Mouse (Mus musculus) liver, postnatal 0 days (tissue): ENCODE results near the gene 1500015O10Rik. TPM values are rescaled to one million over a fixed set of nuclear protein-coding genes. Genes with fewer than 3 reads are reported as not detected.

Experiments
- ATAC-seq: fragments of 200-750 bp; cut with Nextera tagmentation; 2 replicates; pipeline ENCODE4 v1.8.0; 2017; ENCODE audit warnings: mild to moderate bottlenecking, moderate library complexity
- DNase-seq: peaks from one replicate; pipeline ENCODE4 v3.0.0-alpha.2; 2016
- H3K27ac ChIP-seq: fragments of 300-500 bp; sonication (generic); 2 replicates; pipeline ENCODE4 v1.5.1; 2014; ENCODE audit warnings: antibody characterized with exemption, moderate library complexity, mild to moderate bottlenecking, low read depth
- H3K27me3 ChIP-seq: fragments of 300-500 bp; sonication (generic); 2 replicates; pipeline ENCODE4 v1.6.1; 2014; ENCODE audit warnings: low read length, control low read depth, mixed read lengths; ENCODE audit not compliant: insufficient read depth
- H3K36me3 ChIP-seq: fragments of 300-500 bp; sonication (generic); replicated peaks from 2 replicates; pipeline ENCODE4 v1.6.1; 2014; ENCODE audit warnings: mild to moderate bottlenecking, control low read depth, low read length, moderate library complexity, mixed read lengths; ENCODE audit not compliant: insufficient read depth
- H3K4me1 ChIP-seq: fragments of 300-500 bp; sonication (generic); 2 replicates; pipeline ENCODE4 v1.6.1; 2014; ENCODE audit warnings: antibody characterized with exemption, mild to moderate bottlenecking, control low read depth; ENCODE audit not compliant: insufficient read depth
- H3K4me2 ChIP-seq: fragments of 300-500 bp; sonication (generic); 2 replicates; pipeline ENCODE4 v1.6.1; 2014; ENCODE audit warnings: low read depth, mild to moderate bottlenecking, low read length, moderate library complexity, mixed read lengths
- H3K4me3 ChIP-seq: fragments of 300-500 bp; sonication (generic); 2 replicates; pipeline ENCODE4 v1.5.1; 2014; ENCODE audit warnings: low read depth, low read length
- H3K9ac ChIP-seq: fragments of 300-500 bp; sonication (generic); replicated peaks from 2 replicates; pipeline ENCODE4 v1.6.1; 2014; ENCODE audit warnings: mild to moderate bottlenecking, moderate library complexity
- H3K9me3 ChIP-seq: fragments of 300-500 bp; sonication (generic); 2 replicates; pipeline ENCODE4 v1.6.1; 2016; ENCODE audit warnings: mild to moderate bottlenecking, control low read depth, low read length, mixed read lengths
- CTCF ChIP-seq: sonication (generic); IDR thresholded peaks from 2 replicates; pipeline ENCODE4 v1.5.1; 2016; ENCODE audit warnings: antibody characterized with exemption, low read depth
- EP300 ChIP-seq: IDR thresholded peaks from 2 replicates; pipeline ENCODE4 v1.6.1; 2016; ENCODE audit warnings: antibody characterized with exemption, low read depth, mild to moderate bottlenecking
- WGBS: fragments of 180-500 bp; shearing (Covaris S2); extraction: QIAGEN DNeasy Blood & Tissue Kit; methylation state at CpG from one replicate; pipeline ENCODE4 v1.1.7; 2014; ENCODE audit not compliant: insufficient replicate concordance; 5-methylcytosine and 5-hydroxymethylcytosine counted together
- polyA plus RNA-seq: library from polyadenylated mRNA; unstranded; fragments of >200 nt; fragmentation: Nextera tagmentation; extraction: Ambion mirVana; gene quantifications from 2 replicates; pipeline ENCODE4 v1.2.1, GENCODE M21; 2015

1500015O10Rik gene
- polyA plus RNA-seq, 1 experiment from 2014 or later, result 0.72 TPM

DNA sequence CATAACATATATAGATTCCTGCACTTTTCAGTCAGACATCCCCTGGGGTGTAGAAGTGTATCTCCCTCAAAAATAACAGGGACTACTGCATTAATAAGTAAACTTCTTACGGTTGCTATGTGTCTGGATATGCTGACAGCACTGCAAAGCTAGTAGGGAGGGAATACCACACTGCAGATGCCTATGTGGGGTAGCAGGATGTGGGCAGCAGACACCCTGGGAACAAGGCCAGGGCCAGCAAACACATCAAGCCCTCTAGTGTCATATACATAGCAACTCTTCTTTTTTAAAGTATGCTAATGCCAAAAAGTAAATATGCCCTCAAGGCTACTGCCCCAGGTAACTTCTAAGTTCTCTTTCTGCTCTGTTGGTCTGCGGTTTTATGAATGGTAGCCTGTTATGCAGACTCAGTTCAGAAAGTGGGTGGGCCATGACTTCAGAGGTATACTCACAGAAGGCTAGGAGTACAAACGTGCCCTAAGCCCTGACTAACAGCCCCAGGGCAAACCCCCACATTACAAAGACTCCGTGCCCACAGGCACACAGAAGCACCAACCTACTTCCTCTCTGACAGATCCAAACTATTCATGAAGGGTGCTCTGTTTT is 38.1 kb downstream of the 1500015O10Rik start:
- no peaks in the 10 kb centered on the region for H3K9me3 ChIP-seq
- ATAC-seq (no peak), DNase-seq (no peak)
- H3K36me3 ChIP-seq, result peaks cover 24% of the 10 kb centered on the region
- no peak overlapping the region for H3K27ac ChIP-seq
- no peaks in the 10 kb centered on the region for H3K4me1 ChIP-seq
- H3K27me3 ChIP-seq, result no peaks in the 10 kb centered on the region
- no peak overlapping the region for H3K4me2 ChIP-seq
- no peak overlapping the region for H3K4me3 ChIP-seq
- no peak overlapping the region for H3K9ac ChIP-seq
- WGBS, result 72% methylated on average over 4 of the region's 4 CpGs
- TF ChIP-seq CTCF, result no peak
- TF ChIP-seq EP300, result no peak

DNA sequence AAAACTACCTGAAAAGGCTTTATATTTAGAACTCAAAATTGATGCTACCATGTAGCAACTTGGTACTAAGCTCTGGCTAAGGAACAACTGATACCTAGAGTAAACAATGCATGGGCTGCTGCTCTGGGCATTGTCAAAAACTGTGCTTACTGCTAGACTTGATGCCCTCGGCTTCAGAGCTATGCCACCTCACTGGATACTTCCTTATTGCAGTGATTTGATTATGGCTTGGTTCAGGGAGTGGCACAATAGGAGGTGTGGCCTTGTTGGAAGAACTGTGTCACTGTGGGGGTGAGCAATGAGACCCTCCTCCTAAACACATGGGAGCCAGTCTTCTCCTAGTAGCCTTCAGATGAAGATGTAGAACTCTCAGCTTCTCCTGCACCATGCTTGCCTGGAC is 38.9 kb downstream of the 1500015O10Rik start:
- ATAC-seq, result no peak

DNA sequence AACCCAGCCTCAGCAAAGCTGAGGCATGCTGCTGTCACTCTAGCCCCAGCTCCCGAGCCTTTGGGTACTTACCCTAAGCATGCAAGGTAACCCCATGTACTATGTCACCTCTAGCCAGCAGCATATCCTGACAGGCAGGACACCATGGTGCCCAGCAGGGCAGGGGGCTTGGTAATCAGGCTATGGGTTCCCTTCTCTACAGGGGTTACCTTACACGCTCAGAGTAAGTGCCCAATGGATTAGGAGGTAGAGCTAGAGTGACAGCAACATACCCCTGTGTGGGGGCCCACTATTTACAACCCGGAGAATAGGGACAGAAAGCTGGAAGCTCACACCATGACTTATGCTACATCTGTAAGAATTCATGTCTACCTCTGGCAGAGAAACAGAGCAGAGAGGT is 39.6 kb downstream of the 1500015O10Rik start:
- ATAC-seq, result no peak
- WGBS, result 90% methylated on average over 3 of the region's 3 CpGs
- Histone ChIP-seq H3K4me3 (no peak overlapping the region), H3K27me3 (no peaks in the 10 kb centered on the region), H3K27ac (no peak overlapping the region), H3K9me3 (no peaks in the 10 kb centered on the region), H3K36me3 (peaks cover 21% of the 10 kb centered on the region), H3K4me2 (no peak overlapping the region), H3K9ac (no peak overlapping the region), H3K4me1 (no peaks in the 10 kb centered on the region)
- TF ChIP-seq CTCF, result no peak
- TF ChIP-seq EP300, result no peak
- DNase-seq, result no peak

More for the DNA sequence above, 38.9 kb downstream of the 1500015O10Rik start:
- H3K36me3 ChIP-seq, result peaks cover 27% of the 10 kb centered on the region
- WGBS, result 45% methylated on average over 1 of the region's 1 CpGs
- H3K4me2 ChIP-seq, result no peak overlapping the region
- H3K9me3 ChIP-seq, result no peaks in the 10 kb centered on the region
- no peak overlapping the region for H3K4me3 ChIP-seq
- H3K27me3 ChIP-seq, result no peaks in the 10 kb centered on the region
- no peak overlapping the region for H3K27ac ChIP-seq
- TF ChIP-seq CTCF (no peak), EP300 (no peak)
- DNase-seq, result no peak
- H3K9ac ChIP-seq, result no peak overlapping the region
- H3K4me1 ChIP-seq, result no peaks in the 10 kb centered on the region

DNA sequence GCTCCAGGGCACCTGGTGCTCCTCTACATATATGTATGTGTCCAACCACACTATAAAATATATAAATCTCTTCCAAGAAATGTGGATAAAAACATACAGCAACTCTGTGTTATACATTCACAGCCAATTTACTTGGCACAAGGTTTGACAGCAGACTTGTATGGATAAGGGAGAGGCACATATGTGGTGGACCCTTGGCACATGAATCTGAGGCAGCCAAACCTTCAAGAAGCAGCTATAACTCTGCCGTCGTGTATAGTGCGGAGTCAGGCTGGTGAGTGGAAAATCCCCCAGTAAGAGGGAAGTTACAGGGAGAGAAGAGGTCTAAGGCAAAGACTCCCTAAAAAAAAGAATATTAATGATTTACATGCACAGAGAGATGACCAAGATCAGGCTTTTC is 42.3 kb downstream of the 1500015O10Rik start:
- Histone ChIP-seq H3K9me3 (no peaks in the 10 kb centered on the region), H3K4me3 (no peak overlapping the region), H3K27ac (no peak overlapping the region), H3K27me3 (no peaks in the 10 kb centered on the region), H3K36me3 (peaks cover 21% of the 10 kb centered on the region), H3K9ac (no peak overlapping the region), H3K4me1 (no peaks in the 10 kb centered on the region), H3K4me2 (no peak overlapping the region)
- TF ChIP-seq EP300, result no peak
- no peak for TF ChIP-seq CTCF
- ATAC-seq (no peak), DNase-seq (no peak)
- 95% methylated on average over 3 of the region's 3 CpGs for WGBS

- Histone ChIP-seq H3K9ac (no peak overlapping the region), H3K27me3 (no peaks in the 10 kb centered on the region), H3K27ac (no peak overlapping the region), H3K9me3 (no peaks in the 10 kb centered on the region), H3K4me3 (no peak overlapping the region), H3K4me2 (no peak overlapping the region), H3K36me3 (peaks cover 24% of the 10 kb centered on the region), H3K4me1 (no peaks in the 10 kb centered on the region)
- no peak for DNase-seq
- 84% methylated on average over 4 of the region's 4 CpGs for WGBS
- TF ChIP-seq CTCF (no peak), EP300 (no peak)
- no peak for ATAC-seq
Measured at GRCm38 (mm10) chr1:43774126-43774525, 43.7 kb downstream of the 1500015O10Rik start.

DNA sequence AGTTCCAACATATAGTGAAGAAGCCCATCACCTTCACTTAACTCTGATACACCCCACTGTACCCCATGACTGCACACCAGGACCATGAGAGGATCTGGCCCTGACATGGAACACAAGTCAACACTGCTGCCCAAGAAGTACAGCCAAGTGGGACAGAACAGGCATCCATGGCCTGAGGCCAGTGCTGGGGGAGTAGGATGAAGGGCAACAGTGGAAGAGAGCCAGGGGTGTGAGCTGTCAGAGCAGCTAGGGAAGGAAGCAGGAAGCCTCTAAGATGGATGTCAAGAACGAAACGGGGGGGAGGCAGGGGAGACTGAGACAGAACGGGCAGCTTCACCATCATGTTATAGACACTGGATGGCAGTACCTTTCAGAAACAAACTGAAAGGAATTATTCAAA is 45.7 kb downstream of the 1500015O10Rik start:
- Histone ChIP-seq H3K27me3 (no peaks in the 10 kb centered on the region), H3K36me3 (peaks cover 29% of the 10 kb centered on the region), H3K4me3 (no peak overlapping the region), H3K27ac (no peak overlapping the region), H3K9me3 (no peaks in the 10 kb centered on the region), H3K4me2 (no peak overlapping the region), H3K4me1 (no peaks in the 10 kb centered on the region), H3K9ac (no peak overlapping the region)
- DNase-seq (no peak), ATAC-seq (no peak)
- WGBS, result 87% methylated on average over 3 of the region's 3 CpGs
- no peak for TF ChIP-seq EP300
- TF ChIP-seq CTCF, result no peak
